Mouse (Mus musculus) embryo, embryonic 11.5 days (tissue): Measurements from ENCODE around the gene Actr1a.

ENCODE experiments used
- DNase-seq: peaks from one replicate; pipeline ENCODE4 v3.0.0-alpha.2; 2012; ENCODE audit warnings: low read depth, low spot score

The Actr1a gene

GRCm38 (mm10) chr19:46327531-46328064, 68.0 kb downstream of the Actr1a start:
- DNase-seq: no peak
